Mouse (Mus musculus): ENCODE measurements at regions not wholly inside any gene's neighbourhood (a gene's known extent, or its start where the extent isn't known, plus 50 kb on each side); places are given as distances from the start of the nearest gene placed in this dataset.

- DNase-seq: no peak
These were observed 225.5 kb upstream of the Hs6st1 start for GRCm38 (mm10) chr1:35842707-35843106.

GRCm38 (mm10) chr1:35843566-35843965, 224.6 kb upstream of the Hs6st1 start:
- no peak for DNase-seq

GRCm38 (mm10) chr1:35846224-35846936, 221.8 kb upstream of the Hs6st1 start:
- DNase-seq: no peak

- DNase-seq: no peak
These were observed 219.8 kb upstream of the Hs6st1 start for GRCm38 (mm10) chr1:35848160-35848954.

- DNase-seq: no peak
These were observed 218.6 kb upstream of the Hs6st1 start for GRCm38 (mm10) chr1:35849406-35850190.

- DNase-seq: no peak
These were observed 218.0 kb upstream of the Hs6st1 start for GRCm38 (mm10) chr1:35850191-35850545.

GRCm38 (mm10) chr1:35850566-35851085, 217.6 kb upstream of the Hs6st1 start:
- no peak for DNase-seq

- DNase-seq: no peak
These were observed 216.4 kb upstream of the Hs6st1 start for GRCm38 (mm10) chr1:35851681-35852409.

GRCm38 (mm10) chr1:35853018-35853417, 215.2 kb upstream of the Hs6st1 start:
- DNase-seq: no peak

GRCm38 (mm10) chr1:35855650-35856049, 212.6 kb upstream of the Hs6st1 start:
- DNase-seq: no peak

GRCm38 (mm10) chr1:35858342-35858741, 209.9 kb upstream of the Hs6st1 start:
- no peak for DNase-seq

- DNase-seq: no peak
These were observed 207.4 kb upstream of the Hs6st1 start for GRCm38 (mm10) chr1:35860779-35861178.

GRCm38 (mm10) chr1:35862196-35862595, 206.0 kb upstream of the Hs6st1 start:
- DNase-seq: no peak

GRCm38 (mm10) chr1:35862661-35863060, 205.5 kb upstream of the Hs6st1 start:
- DNase-seq: no peak

- peak; percentile 68 for DNase-seq
These were observed 204.0 kb upstream of the Hs6st1 start for GRCm38 (mm10) chr1:35864246-35864645.

GRCm38 (mm10) chr1:35865263-35865662, 202.9 kb upstream of the Hs6st1 start:
- no peak for DNase-seq

GRCm38 (mm10) chr1:35866643-35867042, 201.6 kb upstream of the Hs6st1 start:
- no peak for DNase-seq

- peak; percentile 92 for DNase-seq
These were observed 198.6 kb upstream of the Hs6st1 start for GRCm38 (mm10) chr1:35869381-35870143.

GRCm38 (mm10) chr1:35870144-35870827, 197.9 kb upstream of the Hs6st1 start:
- DNase-seq: no peak

GRCm38 (mm10) chr1:35873038-35873437, 195.2 kb upstream of the Hs6st1 start:
- DNase-seq: no peak

- no peak for DNase-seq
These were observed 192.9 kb upstream of the Hs6st1 start for GRCm38 (mm10) chr1:35875210-35875811.

Data from right cerebral cortex, adult 18-20 months (tissue).